Mouse (Mus musculus): ENCODE results near the gene Gm10639.

The Gm10639 gene

GRCm38 (mm10) chr9:78289723-78290122 is at the start of gene Gm10639:
Gene Gm10639, plus strand, starts transcription at chr9:78289923.
- 89% methylated on average over 3 of the region's 3 CpGs for WGBS

DNA sequence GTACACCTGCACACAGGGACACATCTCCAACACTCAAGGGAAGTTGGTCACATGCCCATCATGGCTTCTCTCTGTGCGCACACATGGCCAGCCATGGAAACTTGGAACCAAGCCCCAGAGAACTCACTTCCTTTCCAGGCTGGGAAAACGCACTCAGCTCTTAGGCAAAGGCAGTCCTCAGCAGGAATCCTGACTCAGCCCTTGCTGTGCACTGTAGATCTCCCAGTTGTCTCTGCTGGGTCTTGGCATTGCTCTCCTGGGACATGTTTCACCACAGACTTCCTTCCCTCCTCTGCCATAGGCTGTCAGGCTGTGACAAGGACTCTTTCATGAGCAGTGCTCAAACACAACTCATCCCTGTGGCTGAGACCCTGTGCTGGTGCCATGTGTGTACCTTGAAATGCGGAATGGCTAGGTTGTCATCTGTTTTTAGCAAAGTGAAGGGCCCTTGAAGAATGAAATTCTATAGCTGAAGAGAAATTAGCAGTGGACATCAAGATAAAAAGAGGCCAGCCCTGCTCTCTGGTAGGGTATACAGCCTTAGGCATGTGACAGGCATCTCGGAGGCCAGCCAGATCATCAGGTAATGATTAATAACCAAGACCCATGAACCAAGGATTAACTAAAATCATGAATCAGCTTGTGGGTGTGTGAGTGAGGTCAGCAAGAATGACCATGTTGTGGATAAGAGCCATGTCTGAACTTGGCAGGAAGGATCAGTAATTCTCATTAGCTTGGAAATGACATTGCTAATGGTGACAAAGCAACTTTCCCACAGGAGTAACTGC is 33.8 kb upstream of the Gm10639 start:
- WGBS = 75% methylated on average over 4 of the region's 4 CpGs

DNA sequence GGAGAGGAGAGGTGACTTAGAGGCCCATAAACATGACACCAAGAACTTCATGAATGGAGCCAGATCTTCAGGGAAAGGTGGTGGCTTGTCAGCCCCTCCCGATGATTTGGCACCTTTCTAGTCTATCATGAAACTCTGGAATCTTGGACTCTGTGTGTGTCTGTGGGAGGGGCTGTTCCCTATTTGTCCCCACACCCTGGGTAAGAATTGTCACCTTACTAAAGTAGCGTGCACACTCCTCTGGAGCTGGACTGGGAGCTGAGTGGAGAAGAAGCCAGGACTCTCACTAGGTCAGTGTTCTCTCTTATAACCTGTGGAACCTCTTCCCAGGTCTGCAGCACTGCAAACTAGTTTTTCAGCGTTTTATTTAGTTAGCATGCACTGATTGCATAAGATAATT is 32.8 kb upstream of the Gm10639 start, which contains the start of gene Gm3776:
Gene Gm3776, plus strand, starts transcription at position 216 of the 400 bp plus-strand sequence.
- 84% methylated on average over 2 of the region's 3 CpGs for WGBS

DNA sequence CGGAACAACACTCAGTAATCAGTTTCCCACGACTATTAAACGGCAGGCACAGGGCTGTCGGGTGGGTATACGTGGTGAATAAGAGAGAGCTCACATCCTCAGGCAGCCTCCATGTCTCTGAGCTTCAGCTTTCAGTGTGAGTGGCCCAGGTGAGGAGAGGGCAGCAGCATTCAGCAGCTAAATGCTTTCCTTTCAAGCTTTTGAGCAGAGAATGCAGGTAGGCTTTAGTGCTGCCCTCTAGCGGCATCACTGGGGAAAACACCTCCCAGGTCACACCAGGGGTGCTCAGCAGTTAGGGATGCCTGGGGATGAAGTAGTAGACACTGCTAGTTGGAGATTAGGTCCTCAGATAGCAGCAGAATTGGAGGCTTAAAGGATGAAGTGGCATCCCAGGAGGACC is 30.0 kb upstream of the Gm10639 start:
- WGBS = 0% methylated on average over 1 of the region's 6 CpGs

GRCm38 (mm10) chr9:78270945-78271344 is 18.8 kb upstream of the Gm10639 start:
- WGBS = 71% methylated on average over 3 of the region's 3 CpGs

DNA sequence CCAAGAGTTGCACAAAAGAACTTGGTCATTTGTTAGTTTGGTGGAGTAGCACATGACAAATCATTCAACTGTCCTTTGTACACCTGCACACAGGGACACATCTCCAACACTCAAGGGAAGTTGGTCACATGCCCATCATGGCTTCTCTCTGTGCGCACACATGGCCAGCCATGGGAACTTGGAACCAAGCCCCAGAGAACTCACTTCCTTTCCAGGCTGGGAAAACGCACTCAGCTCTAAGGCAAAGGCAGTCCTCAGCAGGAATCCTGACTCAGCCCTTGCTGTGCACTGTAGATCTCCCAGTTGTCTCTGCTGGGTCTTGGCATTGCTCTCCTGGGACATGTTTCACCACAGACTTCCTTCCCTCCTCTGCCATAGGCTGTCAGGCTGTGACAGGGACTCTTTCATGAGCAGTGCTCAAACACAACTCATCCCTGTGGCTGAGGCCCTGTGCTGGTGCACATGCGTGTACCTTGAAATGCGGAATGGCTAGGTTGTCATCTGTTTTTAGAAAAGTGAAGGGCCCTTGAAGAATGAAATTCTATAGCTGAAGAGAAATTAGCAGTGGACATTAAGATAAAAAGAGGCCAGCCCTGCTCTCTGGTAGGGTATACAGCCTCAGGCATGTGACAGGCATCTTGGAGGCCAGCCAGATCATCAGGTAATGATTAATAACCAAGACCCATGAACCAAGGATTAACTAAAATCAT is 7.6 kb upstream of the Gm10639 start:
- WGBS = 79% methylated on average over 4 of the region's 4 CpGs

- 76% methylated on average over 1 of the region's 1 CpGs for WGBS
These were observed 660 bp upstream of the Gm10639 start for GRCm38 (mm10) chr9:78289063-78289462.

DNA sequence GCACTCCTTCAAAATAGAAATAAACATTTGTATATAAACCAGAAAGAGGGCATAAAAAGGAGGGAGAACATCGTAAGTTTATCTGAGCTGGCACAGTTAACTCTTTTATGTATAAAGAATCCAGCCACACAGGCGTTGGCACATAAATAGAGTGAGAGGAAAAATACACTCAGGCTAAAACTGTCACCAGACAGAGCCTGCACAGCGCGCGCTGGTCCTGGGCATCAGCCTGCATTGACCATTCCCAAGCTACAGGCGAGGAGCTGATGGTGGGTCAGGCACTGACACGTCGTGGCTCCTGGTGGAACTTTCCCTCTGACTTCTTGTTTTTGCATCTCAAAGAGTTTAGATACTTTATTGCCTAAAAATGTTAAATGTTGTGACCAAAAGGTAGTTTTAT is 2.7 kb downstream of the Gm10639 start:
- WGBS = 71% methylated on average over 8 of the region's 8 CpGs

GRCm38 (mm10) chr9:78293683-78294082 is 4.0 kb downstream of the Gm10639 start:
- WGBS = 80% methylated on average over 1 of the region's 1 CpGs

DNA sequence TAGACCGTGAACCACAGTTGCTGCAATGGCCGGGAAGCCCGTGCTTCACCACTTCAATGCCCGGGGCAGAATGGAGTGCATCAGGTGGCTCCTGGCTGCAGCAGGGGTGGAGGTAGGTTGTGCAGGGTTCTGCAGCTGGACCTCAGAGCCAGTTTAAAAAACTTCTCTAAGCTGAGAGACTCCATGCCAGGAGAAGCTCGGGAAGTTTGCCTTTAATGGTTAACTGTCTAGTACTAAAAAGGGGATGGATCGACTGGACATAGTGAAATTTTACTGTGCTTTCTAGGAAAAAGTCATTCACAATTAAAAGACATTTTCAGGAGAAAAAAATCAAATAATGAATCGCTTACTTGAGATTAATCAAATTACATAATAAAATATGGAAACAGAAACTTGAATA is 5.1 kb downstream of the Gm10639 start:
- 89% methylated on average over 7 of the region's 7 CpGs for WGBS

- 20% methylated on average over 6 of the region's 6 CpGs for WGBS
These were observed 6.4 kb downstream of the Gm10639 start for GRCm38 (mm10) chr9:78296089-78296488.

- 90% methylated on average over 1 of the region's 1 CpGs for WGBS
These were observed 8.5 kb downstream of the Gm10639 start for GRCm38 (mm10) chr9:78298232-78298631.

- WGBS = 56% methylated on average over 1 of the region's 1 CpGs
These were observed 9.4 kb downstream of the Gm10639 start for GRCm38 (mm10) chr9:78299143-78299542.

DNA sequence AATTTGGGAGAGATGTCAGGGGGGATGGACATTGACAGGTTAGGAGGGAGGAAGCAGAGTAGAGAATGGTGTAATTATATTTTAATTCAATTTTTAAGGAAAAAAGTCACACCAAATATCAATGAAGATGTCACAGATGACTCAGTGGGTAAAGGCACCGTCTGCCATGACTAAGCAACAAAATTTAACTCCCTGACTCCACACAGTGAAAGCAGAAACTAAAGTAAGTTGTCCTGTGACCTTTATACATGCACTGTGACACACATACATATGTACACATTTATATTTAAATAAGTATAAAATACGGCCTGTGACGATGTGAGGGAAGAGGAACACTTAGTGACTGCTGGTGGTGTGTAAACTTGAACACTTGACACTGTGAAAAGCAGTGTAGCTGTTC is 18.4 kb downstream of the Gm10639 start:
- WGBS = 83% methylated on average over 3 of the region's 3 CpGs

DNA sequence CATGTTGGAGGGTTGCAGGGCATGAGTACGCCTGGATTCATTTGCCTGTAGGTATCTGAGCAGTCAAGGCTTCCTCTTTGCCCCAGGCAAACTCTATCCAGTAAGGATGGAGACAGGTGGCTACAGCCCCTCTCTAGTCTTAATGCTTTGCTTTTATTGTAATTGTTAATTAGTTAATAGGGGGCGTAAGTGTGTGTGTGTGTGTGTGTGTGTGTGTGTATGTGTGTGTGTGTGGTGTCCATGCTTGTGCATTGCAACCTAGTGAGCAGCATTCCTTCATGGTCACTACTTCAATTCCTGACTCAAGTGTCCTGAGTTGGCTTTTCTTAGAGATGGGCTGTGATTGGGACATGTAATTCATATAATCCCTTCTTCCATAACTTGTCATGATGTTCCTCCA is 25.0 kb downstream of the Gm10639 start, which contains the start of gene Omt2a:
Gene Omt2a, minus strand, starts transcription at position 101 of the 400 bp plus-strand sequence.
- 91% methylated on average over 2 of the region's 2 CpGs for WGBS

DNA sequence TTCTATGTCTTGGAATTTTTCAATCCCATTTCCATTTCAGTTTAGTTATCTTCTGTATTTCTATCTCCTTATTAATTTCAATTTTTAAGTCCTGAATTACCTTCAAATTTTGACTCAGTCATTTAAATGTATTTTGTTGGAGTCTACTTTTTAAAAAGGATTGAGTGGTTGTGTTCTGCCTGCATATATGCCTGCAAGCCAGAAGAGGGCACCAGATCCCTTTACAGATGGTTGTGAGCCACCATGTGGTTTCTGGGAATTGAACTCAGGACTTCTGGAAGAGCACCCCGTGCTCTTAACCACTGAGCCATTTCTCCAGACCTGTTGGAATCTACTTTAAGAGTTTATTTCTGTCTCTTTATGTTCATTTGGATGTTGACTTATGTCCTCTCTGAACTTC is 29.8 kb downstream of the Gm10639 start:
- WGBS = 34% methylated on average over 1 of the region's 1 CpGs

DNA sequence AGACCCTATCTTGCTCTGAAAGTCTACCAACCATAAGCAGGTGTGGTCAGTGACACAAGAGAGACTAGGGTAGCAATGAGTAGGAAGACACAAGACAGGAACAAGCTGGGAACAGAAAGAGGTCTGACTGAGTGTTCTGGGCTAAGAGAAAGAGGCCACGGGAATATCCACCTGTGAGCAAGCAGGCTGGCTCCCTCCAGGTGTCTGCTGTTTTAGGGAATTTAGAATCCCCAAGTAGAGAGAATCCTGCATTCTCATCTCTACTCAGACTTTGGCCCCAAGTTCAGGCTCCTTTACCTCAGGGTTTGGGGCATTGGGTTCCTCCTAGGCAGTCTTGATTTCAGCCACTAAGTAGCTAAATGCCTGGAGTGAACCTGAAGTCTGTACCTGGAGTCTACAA is 37.6 kb downstream of the Gm10639 start, which contains the start of gene Omt2b:
Gene Omt2b, plus strand, starts transcription at position 301 of the 400 bp plus-strand sequence.
- 100% methylated on average over 1 of the region's 1 CpGs for WGBS

DNA sequence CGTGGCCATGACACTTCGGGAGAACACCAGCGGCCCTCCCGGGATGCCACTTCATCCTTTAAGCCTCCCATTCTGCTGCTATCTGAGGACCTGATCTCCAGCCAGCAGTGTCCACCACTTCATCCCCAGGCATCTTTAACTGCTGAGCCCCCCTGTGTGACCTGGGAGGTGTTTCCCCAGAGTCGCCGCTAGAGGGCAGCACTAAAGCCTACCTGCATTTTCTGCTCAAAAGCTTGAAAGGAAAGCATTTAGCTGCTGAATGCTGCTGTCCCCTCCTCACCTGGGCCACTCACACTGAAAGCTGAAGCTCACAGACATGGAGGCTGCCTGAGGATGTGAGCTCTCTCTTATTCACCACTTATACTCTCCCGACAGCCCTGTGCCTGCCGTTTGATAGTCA is 50.6 kb downstream of the Gm10639 start:
- 11% methylated on average over 8 of the region's 8 CpGs for WGBS

DNA sequence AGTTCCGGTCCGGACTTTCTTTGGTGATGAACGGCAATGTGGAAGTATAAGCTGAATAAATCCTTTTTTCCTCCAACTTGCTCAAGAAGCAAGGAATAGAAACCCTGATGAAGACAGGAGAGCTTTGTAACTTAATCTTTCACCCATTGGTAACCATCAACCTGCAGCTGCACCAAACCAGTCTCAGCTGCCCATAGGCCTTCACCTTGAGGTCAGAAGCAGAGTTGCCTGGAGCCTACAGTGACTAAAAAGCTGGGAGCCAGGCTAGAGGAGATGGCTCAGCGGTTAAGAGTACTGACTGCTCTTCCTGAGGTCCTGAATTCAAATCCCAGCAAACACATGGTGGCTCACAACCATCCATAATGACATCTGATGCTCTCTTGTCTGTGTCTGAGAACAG is 52.8 kb downstream of the Gm10639 start:
- WGBS = 92% methylated on average over 4 of the region's 4 CpGs

DNA sequence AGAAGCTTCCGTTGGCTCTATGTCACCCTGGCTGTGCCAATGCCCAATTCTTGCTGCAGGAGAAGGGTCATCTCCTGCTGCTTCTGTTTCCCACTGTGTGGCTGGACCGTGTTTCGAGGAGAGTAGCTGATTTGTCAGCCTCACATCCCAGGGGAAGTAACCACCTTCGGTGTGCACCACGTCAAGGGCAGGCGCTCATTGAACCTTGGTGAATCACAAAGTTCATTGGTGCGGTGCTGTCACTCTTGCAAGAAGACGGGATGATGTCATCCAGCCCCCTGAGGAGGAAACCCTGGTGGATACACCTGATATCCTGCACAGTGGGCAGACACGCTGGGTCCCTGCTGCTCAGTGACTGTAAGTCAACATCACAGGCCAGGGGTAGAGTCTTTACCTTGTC is 53.3 kb downstream of the Gm10639 start:
- 84% methylated on average over 9 of the region's 9 CpGs for WGBS

DNA sequence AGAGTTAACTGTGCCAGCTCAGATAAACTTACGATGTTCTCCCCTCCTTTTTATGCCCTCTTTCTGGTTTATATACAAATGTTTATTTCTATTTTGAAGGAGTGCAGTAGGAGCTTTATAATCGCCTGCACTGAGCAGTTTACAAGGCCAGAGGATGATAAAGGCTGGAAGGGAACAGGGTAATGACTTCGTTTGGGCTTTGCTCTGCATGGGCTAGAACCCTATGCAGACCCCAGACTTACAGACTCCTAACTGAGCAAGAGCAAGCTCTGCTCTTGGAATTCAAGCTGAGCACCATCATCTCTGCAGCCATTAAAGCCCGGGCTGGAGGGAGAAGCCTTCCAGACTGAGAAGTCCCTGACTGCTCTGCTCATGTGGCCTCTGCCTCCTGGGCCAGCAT is 55.5 kb downstream of the Gm10639 start:
- 63% methylated on average over 4 of the region's 4 CpGs for WGBS

- WGBS = 66% methylated on average over 3 of the region's 3 CpGs
These were observed 57.3 kb downstream of the Gm10639 start for GRCm38 (mm10) chr9:78347004-78347403.
